Mouse (Mus musculus) olfactory bulb, adult 2 months (tissue): ENCODE results near the gene Plcb4.

Experiments used
- CTCF ChIP-seq: fragments of 200-500 bp; IDR thresholded peaks from 2 replicates; pipeline ENCODE4 v1.5.1; 2012; ENCODE audit warnings: low read depth, mild to moderate bottlenecking, low read length, moderate library complexity; ENCODE audit not compliant: insufficient read depth
- POLR2A ChIP-seq: fragments of 200-500 bp; IDR thresholded peaks from 2 replicates; pipeline ENCODE4 v1.6.1; 2012; ENCODE audit warnings: mild to moderate bottlenecking, low read depth, low read length, moderate library complexity; ENCODE audit not compliant: insufficient read depth

GRCm38 (mm10) chr2:135880269-135880760 is 221.5 kb downstream of the Plcb4 start:
- no peak for TF ChIP-seq POLR2A
- no peak for TF ChIP-seq CTCF
